Mouse (Mus musculus) left cerebral cortex, postnatal 4 days (tissue): ENCODE measurements around the gene Nfkb2. TPM values are rescaled to one million over a fixed set of nuclear protein-coding genes. Genes with fewer than 3 reads are reported as not detected.
A peak's percentile ranks its signal among the peaks of the same experiment; 100 is the strongest.

Source experiments
- DNase-seq: peaks from one replicate; pipeline ENCODE4 v3.0.0-alpha.2; 2022
- intact Hi-C: fragments of 180-260 bp; cut with DNase I; formaldehyde crosslinking; loops from one replicate; pipeline ENCODE4 v1.15.1; 2025
- total RNA-seq, 2 experiments: library from RNA; stranded (reverse); gene quantifications; 2 replicates each; pipeline ENCODE4 v1.2.3; 2021

The Nfkb2 gene
- total RNA-seq, 2 experiments from 2014 or later: 2.5 to 2.8 TPM

GRCm38 (mm10) chr19:46322144-46322995 lies 18.2 kb downstream of the Nfkb2 start:
- intact Hi-C loops: no loop called here
- no peak for DNase-seq

DNA sequence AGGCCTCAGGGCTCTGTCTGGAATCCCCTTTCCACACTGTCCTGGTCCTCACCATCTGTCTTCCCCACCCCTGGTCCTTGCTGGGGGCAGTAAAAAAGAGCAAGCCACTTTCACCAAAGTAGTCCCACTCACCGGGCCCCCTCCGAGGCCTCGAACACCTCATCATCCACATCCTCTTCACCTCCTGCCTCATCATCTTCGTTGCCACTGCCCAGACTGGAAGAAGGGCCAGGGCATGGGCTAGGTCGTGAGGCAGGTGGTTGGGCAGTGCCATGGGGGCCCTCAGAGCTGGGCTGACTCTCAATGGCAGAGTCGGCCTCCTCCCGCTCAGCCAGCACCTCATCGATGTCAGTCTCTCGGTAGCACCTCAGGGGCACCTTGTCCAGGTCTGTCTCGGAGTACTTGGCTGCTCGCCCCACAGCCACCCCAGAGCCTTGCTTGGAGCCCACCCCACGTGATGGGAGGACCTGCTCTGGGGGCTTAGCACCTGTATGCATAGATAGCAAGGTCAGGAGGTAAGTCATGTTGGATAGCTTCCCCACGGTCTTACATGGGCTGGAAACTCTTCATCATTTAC lies 19.0 kb downstream of the Nfkb2 start:
- DNase-seq: no peak
- intact Hi-C loops: no loop called here

DNA sequence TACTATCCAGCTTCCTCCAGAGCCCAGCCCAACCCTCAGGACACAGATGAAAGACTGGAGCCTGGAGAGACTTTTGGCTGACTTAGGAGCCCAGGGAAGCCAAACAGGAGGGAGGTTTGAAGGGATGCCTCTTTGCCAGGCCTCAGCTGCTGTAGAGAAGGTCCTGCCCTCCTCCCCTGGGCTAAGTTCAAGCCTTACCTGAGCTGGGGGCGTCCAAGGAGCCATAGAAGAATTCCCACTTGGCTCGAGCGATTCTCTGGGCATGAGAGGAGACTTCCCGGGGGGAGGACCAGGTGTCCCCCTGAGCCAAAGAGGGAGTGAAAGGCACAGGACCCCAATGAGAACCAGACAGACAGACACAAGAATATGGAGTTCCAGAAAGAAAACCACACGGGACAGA lies 19.6 kb downstream of the Nfkb2 start:
- DNase-seq: no peak
- intact Hi-C loops: no loop called here

DNA sequence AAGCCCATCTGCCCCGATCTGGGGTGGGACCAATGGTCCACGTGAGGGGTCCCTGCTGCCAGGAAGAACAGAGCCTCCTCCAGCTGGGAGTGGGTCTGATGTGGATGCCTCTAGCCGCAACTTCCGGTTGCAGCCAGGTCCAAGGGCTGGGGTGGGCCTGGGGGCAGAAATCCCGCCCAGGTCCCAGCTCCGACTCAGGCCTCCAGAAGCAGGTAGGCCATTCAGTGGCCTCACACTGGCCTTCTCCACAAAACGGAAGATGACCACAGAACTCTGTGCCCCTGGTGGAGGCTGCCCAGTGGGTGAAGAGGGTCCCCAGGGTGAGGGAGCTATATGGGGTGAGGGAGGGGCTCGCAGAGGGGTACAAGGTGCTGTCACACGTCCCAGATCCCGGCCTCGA lies 20.2 kb downstream of the Nfkb2 start:
- intact Hi-C loops: no loop called here
- DNase-seq: no peak

- no peak for DNase-seq
- intact Hi-C loops: no loop called here
Measured at GRCm38 (mm10) chr19:46324918-46325317, 20.8 kb downstream of the Nfkb2 start.

DNA sequence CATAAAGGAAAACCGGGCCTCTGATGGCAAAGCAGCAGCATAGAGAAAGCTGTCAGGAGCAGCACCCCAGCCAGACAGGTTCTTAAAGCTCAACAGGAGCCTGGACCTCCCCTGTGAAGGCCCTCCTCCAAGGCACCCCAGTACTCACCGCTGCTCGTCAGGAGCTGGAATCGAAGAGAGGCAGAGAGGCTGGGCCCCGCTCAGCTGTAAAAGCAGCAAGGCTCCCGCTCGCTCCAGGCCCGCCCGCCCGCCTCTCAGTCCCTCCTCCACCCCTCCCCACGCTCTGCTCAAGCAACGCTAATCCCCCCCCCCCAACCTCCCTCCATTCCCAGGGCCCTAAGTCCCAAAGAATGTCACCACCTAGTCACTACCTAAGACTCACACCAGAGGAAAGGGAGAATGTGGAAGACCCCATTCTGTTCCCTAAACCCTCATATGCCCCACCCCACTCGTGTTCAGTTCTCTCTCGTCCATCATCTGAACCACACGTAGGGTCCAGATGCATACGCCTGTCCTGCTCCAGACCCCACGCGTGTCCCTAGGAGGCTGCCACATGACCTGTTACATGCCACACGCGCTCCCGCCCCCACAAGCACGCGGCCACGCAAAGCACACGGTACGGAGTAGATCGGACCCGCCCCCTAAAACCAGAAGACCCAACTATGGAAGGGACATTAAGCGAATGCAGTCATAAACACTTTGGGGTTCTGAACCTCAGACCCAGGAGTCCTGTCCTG lies 22.1 kb downstream of the Nfkb2 start:
- intact Hi-C loops: no loop called here
- no peak for DNase-seq

GRCm38 (mm10) chr19:46326756-46327305 lies 22.7 kb downstream of the Nfkb2 start, which contains the start of gene Psd:
Psd (minus strand) TSS chr19:46327156.
- intact Hi-C loops: no loop called here
- peak; percentile 79 for DNase-seq

DNA sequence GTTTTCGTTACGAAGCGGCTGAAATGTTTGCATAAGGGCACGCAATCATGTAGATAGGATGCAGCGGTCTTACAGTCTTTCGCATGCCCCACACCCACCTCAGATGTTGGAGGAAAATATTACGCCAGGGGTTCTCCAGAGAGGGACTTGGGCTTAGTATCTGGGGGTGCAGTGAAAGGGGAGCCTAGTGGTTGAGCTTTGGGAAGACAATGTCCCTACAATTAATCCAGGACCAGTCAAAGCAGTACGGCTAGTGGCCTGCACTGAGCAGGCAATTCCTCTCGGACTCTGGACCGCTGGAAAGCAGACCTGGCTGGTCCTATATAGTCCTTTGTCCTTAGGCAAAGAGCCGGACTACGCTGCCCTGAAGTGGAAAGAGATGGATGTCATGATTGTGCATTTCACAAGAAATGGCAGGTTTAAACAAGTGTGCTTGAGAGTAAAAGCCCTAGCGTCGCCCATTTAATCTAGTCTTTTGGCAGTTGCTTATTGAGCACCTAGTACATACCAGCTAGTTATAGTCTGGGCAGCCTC lies 23.5 kb downstream of the Nfkb2 start:
- intact Hi-C loops: no loop called here
- DNase-seq: no peak

DNA sequence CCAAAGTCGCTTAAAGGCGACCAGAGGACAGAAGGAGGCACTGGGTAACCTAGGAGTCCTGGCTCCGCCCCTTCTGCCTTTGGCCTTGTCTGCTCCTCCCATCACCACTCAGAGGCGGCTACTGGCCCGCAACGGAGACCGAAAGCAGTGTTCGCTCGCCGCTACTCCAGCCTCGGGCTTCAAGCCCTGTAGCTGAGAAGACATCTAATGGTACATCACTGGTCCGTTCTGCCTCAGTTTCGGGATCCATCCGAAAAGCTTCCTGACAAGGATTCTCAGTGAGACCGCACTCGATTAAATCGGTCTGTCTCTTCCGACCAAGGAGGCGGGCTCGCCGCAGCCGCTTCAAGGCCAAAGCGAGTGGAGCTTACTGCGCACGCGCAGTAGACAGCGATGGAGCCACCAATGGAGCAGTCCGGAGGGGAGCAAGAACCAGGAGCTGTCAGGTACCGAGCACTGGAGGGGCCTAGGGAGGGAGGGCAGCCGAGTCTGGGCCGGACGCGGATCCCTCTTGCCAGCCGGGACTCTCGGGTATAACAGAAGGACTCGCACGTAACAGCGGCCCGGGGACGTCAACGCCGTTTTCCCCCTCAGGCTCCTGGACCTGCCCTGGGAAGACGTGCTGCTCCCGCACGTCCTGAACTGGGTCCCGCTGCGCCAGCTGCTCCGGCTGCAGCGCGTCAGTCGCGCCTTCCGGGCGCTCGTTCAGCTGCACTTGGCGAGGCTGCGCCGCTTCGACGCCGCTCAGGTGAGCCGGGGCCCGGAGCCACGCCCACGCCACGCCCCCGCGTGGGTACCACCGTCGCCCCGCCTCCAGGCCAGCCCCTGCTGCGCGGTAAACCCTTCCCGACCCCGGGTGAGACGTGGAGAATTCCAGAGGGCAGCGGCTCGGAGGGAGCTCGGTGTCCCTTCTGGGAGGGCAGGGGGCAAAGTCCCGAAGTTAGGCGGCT lies 24.2 kb downstream of the Nfkb2 start, which contains the start of gene Fbxl15:
TSS of gene Fbxl15 (plus strand) at position 104 of the 950 bp plus-strand sequence.
- intact Hi-C loops: no loop called here
- DNase-seq: peak; percentile 96

- intact Hi-C loops: no loop called here
- DNase-seq: peak; percentile 53
Measured at GRCm38 (mm10) chr19:46329031-46329641, 25.0 kb downstream of the Nfkb2 start.

DNA sequence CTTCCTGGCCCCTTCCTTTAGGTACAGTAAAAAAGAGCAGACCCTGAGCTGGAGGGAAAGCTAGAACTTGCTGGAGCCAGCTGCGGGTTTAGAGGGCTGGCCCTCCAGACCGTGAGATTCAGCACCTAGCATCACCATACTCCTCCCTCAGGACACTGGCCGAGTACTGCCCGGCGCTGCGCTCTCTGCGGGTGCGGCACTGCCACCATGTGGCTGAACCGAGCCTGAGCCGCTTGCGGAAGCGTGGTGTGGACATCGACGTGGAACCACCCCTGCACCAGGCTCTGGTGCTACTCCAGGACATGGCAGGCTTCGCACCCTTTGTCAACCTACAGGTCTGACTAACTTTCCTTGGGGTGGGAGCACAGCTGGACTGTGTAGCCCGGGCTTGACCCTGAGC lies 25.8 kb downstream of the Nfkb2 start:
- peak; percentile 78 for DNase-seq
- intact Hi-C loops: no loop called here

GRCm38 (mm10) chr19:46330696-46331095 lies 26.6 kb downstream of the Nfkb2 start:
- intact Hi-C loops: no loop called here
- DNase-seq: no peak

DNA sequence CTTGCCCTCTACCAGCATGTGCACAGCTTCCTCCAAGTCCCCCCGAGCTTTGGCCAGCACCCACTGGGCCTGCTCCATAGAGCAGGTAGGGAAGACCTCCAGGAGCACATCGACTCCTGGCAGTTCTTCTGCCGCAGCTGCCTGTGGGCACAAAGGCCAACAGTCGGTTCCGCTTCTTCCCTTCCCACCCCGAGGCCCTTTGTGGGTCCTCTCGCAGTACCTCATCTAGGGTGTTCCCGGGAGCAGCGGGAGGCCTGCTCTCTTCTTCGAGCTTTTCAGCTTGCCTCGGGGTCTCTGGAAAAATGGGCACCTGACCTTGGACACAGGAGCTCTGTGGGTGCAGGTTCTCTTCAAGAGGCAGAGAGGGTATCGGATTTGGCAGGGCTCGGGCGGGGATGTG lies 27.2 kb downstream of the Nfkb2 start:
- intact Hi-C loops: no loop called here
- no peak for DNase-seq

DNA sequence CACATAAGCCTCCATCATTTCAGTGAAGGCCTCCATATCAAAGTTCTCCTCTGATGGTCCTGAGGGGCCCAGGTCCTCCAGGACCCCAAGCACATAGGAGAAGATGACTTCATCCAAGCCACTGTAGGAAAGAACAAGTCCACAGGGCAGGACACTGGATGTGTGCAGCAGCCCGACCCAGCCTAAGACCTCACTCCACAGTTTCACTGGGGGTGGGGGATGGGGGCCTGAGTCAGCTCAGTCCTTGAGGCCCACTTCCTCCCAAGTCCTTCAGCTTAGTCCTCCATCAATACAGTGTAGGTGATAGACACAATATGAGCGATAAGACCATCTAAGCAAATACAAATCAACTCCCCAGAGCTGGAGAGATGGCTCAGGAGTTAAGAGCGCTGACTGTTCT lies 27.8 kb downstream of the Nfkb2 start:
- intact Hi-C loops: no loop called here
- no peak for DNase-seq

- intact Hi-C loops: no loop called here
- DNase-seq: no peak
Measured at GRCm38 (mm10) chr19:46332721-46333339, 28.7 kb downstream of the Nfkb2 start.

DNA sequence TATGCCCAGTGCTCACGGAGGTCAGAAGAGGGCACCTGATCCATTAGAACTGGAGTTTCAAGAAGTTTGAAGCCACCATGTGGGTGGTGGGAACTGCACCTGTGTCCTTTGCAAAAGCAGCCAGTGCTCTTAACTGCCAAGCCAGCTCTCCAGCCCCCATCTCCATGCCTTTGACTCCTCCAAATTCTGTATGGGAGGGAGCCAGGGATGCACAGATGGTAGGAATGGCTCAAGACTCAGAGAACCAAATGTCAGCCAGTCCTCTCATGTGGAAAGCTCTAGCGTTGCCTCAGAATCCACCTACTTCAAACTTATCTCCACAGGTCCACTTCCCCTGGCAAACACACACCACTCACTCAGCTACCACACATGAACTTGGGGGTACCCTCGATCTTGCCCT lies 29.8 kb downstream of the Nfkb2 start:
- peak; percentile 69 for DNase-seq
- intact Hi-C loops: no loop called here

GRCm38 (mm10) chr19:46337719-46338330 lies 33.7 kb downstream of the Nfkb2 start:
- intact Hi-C loops: no loop called here
- DNase-seq: no peak

GRCm38 (mm10) chr19:46338331-46338936 lies 34.3 kb downstream of the Nfkb2 start, which contains the start of gene Cuedc2:
Cuedc2 (minus strand) TSS chr19:46338702.
- DNase-seq: peak; percentile 97
- intact Hi-C loops: no loop called here
